Mouse (Mus musculus) mesoderm, embryonic 11.5 days (tissue): Measurements from ENCODE around the gene Aspa.

Experiments used
- DNase-seq: peaks from one replicate; pipeline ENCODE4 v3.0.0-alpha.2; 2012; ENCODE audit warnings: low read depth, low spot score

Gene Aspa

GRCm38 (mm10) chr11:73257362-73257945 lies 71.9 kb downstream of the Aspa start:
- DNase-seq = no peak
